Mouse (Mus musculus): ENCODE data around the gene Dhx16.
"Not testable (repeated sequence)": the region's sequence is repeated elsewhere in the genome, so short reads cannot be mapped to it uniquely, and the experiment has no call there.

Dhx16 gene

DNA sequence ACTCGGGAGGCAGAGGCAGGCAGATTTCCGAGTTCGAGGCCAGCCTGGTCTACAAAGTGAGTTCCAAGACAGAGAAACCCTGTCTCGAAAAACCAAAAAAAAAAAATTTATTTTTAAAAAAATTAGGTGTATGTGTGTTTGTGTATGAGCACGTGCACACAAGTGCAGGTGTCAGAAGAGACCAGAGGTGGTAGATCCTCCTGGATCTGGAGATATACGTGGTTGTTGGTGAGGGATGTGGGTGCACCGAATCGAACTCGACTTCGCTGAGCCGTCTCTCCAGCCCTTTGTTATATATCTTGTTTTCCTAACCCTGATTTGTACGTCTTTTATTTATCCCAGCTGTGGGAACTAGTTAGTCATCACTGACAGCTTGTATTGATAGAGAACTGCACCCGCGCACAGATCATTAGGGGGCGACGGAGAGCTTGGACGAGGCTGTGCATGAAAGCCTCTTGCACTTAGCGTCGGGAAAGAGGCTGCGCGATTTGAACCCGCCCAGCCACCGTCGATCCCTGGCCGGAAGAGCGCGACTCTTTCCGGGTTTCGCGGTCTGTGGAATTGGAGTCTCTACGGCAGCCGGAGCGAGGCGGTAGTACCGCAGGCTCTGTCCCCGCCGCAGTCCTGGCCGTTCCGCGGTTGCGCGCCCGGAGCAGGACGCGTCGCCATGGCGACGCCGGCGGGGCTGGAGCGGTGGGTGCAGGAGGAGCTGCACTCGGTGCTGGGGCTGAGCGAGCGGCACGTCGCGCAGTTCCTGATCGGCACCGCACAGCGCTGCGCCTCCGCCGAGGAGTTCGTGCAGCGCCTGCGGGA lies at the start of gene Dhx16:
Dhx16 (plus strand) TSS at position 575 of the 813 bp plus-strand sequence.
- peak; percentile 87 to 91 for DNase-seq (ENCODE audit: low spot score in 2 of 2)

DNA sequence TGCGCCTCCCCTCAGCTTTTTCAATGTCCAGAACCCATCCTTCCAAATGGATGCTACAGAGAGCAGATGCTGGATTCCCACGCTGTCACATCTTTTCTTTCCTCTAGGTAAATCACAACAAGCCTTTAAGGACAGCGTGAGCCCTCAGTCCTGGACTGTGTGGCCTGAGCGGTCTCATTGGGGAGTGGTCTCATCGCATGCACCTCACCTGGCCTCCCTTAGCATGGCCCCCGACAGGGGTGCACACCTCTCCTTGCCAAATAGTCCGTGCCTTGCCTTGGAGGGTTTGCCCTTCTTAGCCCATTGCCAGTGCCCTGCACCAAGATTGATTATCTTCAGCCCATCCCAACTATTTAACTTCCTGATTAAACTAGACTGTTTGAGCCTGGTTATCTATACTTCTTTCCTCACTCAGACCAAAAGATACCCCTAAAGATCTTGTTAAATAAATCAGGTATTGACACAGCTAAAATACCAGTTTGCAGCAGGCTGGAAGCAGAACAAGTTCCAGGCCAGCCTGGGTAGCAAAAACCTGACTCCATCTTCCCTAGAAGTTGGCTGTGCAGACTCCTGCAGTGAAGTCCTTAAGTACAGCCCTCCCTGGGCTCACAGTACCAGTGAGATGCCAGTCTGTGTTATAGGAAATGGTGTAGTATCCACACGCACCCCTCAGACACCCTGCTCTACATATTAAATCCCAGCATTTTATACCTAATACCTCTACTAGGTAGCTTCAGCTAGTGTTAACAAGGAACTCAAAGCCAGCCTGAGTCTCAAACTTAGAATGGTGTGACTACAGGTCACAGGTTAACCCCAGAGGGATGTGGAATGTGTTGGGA lies 47.0 kb upstream of the Dhx16 start:
- DNase-seq (ENCODE audit: low spot score in 2 of 2): no peak

DNA sequence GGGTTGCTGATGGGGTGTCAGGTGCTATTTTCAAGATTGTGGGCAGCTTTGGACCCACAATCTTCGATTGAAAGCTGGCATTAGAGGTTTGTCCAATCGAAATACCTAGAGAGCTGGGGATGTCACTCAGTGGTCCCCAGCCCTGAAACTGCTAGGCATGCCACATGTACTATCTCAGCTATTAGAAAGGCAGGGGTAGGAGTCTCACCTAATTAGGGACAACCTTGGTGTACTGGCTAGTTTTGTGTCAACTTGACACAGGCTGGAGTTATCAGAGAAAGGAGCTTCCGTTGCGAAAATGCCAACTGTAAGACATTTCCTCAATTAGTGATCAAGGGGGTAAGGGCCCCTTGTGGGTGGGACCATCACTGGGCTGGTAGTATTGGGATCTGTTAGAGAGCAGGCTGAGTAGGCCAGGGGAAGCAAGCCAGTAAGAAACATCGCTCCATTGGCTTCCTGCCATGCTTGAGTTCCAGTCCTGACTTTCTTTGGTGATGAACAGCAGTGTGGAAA lies 46.3 kb upstream of the Dhx16 start:
- DNase-seq (ENCODE audit: low spot score in 2 of 2): no peak

DNA sequence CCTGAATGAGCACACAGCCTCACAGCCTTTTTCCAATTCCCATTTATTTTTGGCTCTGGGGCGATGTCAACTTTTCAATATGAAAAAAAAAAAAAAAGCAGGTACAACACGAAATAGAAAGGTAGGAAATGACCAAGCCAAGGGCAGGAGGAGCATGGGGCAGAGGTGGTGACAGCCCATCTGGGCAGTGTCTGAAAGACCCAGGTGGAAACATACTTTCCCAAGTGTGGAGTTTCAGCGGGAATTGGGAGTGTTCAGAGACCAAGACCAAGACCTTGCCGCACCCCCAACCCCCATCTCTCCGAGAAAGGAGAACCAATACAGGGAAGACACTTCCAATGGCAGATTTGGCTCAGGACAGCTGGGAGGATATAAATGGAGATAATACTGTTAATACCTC lies 45.7 kb upstream of the Dhx16 start:
- DNase-seq (ENCODE audit: low spot score in 2 of 2): no peak

DNA sequence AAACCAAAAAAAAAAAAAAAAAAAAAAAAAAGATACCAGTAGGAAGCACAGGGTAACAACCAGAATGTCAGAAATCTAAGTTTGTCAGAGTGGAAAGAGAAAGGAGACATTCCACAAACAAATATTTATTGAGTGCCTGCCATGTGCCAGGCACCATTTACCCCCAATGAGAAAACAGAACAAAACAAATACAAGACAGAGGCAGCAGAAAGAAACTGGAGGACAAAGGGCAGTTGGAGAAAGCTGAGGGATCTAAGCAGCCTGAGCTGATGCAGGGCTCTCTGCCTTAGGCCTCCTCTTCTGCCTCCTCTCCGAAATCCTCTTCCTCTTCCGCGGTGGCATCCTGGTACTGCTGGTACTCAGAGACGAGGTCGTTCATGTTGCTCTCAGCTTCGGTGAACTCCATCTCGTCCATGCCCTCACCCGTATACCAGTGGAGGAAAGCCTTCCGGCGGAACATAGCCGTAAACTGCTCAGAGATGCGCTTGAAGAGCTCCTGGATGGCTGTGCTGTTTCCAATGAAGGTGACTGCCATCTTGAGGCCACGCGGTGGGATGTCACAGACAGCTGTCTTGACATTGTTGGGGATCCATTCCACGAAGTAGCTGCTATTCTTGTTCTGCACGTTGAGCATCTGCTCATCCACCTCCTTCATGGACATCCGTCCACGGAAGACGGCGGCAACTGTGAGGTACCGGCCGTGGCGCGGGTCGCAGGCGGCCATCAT lies 44.8 kb upstream of the Dhx16 start:
- DNase-seq (ENCODE audit: low spot score in 2 of 2): no peak

DNA sequence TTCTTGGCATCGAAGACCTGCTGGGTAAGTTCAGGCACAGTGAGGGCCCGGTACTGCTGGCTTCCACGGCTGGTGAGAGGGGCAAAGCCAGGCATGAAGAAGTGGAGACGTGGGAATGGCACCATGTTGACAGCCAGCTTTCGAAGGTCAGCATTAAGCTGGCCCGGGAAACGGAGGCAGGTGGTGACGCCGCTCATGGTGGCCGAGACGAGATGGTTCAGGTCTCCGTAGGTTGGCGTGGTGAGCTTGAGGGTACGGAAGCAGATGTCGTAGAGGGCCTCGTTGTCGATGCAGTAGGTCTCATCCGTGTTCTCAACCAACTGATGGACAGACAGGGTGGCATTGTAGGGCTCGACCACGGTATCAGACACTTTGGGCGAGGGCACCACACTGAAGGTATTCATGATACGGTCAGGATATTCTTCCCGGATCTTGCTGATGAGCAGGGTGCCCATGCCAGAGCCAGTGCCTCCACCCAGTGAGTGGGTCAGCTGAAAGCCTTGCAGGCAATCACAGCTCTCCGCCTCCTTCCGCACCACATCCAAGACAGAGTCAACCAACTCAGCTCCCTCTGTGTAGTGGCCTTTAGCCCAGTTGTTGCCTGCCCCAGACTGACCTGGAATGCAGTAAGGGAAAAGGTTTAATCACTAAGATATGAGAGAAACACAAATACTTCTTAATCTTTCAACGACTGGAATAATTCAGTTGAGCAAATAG lies 44.0 kb upstream of the Dhx16 start:
- DNase-seq (ENCODE audit: low spot score in 2 of 2): no peak

DNA sequence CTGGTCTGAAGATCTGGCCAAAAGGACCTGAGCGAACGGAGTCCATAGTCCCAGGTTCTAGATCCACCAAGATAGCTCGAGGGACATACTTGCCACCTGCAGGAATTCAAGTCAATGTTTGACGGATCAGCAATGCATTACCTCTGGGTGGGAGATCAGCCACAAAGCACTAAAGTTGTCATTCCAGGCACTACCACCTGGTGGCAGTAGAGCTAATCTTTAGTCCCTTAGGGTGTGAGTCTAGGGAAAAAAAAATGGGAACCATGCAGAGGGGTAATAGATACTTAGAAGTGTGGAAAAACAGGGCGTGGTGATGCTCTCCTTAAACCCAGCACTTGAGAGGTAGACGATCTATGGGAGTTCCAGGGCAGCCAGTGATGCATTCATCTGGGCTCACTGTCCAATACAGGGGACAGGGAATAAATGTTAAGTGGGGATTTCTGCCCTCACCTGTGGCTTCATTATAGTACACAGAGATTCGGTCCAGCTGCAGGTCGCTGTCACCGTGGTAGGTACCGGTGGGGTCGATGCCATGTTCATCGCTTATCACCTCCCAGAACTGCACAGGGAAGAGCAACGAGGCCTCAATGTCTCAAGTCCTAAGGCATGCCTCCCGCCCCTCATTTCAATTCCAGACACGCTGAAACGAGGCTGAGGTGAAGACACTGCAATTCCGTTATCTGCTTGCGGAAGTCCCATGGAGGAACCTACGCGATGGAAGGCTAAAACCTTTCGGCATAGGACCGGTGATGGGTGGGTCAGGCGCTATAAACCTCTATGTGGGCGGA lies 43.2 kb upstream of the Dhx16 start:
- DNase-seq (ENCODE audit: low spot score in 2 of 2): peak; percentile 71 to 79

DNA sequence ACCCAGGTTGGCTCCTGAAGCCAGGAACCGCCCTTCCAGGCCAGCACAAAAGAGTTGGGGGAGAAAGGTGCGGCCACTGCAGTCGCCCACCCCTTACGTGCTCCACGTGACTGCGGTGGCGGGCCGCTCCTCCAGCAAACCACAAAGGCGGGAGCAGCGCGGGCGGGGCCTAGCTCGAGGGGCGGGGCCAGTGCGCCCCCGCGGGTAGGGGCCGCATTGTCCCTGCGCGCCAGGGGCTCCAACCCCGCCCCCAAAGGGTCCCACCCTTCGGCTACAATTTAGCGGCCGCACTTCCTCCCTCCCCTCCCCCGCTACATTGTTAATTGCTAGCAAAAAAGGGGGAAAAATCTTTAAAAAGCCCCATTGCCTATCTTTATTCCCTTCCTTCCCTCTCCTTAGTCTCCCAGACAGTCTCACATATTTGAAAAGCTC lies 42.6 kb upstream of the Dhx16 start:
- peak; percentile 56 to 66 for DNase-seq (ENCODE audit: low spot score in 2 of 2)

DNA sequence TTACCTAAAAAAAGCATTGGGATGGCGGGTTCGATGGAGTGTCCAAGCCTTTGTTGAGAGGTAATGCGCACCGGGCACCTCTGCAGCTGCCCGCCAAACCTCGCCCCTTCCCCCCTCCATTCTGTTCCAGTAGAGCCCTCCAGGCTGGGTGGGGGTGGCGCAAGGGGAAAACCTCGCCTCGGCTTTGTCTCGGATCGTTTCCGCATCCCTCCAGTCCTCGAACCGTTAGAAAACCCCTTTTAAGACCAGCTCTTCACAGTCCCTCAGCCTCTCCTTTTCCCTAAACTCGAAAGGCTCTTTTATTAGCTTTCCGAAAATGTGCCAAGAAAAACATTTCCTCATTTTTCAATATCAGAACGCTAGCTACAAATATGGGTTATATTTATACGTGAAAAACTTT lies 42.1 kb upstream of the Dhx16 start:
- peak; percentile 33 to 41 for DNase-seq (ENCODE audit: low spot score in 2 of 2)

DNA sequence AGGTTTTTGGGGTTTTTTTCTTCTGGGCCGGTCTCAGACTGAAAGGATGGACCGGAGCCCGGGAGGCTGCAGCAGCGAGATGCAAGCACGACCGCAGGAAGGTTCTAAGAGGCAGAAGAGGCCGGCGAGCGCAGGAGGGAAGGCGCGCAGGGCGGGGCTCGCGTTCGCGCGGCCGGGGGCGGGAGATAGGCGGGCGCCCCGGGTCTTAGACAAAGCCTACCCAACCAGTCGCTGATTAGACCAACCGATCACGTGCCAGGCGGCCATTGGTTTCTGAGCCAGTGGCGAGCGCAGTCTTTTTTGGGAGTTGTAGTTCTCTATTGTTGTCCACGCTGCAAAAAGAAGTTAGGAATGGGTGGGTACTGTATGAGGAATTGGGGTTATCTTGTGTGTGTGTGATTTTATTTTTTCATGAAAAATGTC lies 41.5 kb upstream of the Dhx16 start, which contains the start of gene Tubb5:
Tubb5 (minus strand) TSS at position 185 of the 423 bp plus-strand sequence.
- peak; percentile 88 to 90 for DNase-seq (ENCODE audit: low spot score in 2 of 2)

DNA sequence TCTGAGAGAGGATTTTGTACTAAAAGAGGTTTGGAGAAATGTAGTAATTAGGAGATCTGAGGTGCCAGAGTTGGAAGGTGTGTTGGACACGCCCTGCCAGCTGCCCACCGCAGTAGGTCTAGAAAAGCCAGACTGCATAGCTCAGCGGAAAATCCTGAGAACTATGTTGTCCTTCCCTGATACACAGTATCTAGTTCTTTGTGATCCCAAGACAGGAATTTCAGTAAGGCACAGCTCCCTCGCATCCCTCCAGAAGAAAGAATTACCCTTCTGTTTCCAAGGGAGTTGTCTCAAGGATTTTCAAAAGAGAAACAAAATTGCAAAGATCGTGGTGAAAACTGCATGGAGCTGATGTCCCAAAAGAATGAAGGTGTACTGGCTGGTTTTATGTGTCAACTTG lies 41.0 kb upstream of the Dhx16 start:
- no peak for DNase-seq (ENCODE audit: low spot score in 2 of 2)

DNA sequence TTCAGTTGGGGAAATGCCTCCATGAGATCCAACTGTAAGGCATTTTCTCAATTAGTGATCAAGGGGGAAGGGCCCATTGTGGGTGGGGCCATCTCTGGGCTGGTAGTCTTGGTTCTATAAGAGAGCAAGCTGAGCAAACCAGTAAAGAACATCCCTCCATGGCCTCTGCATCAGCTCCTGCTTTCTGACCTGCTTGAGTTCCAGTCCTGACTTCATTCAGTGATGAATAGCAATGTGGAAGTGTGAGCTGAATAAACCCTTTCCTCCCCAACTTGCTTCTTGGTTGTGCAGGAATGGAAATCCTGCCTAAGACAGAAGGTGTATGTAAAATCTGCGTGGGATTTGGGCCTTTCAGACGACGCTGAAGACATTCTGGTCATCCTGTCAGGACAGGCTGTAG lies 40.6 kb upstream of the Dhx16 start:
- not testable (repeated sequence) for DNase-seq (ENCODE audit: low spot score in 2 of 2)

DNA sequence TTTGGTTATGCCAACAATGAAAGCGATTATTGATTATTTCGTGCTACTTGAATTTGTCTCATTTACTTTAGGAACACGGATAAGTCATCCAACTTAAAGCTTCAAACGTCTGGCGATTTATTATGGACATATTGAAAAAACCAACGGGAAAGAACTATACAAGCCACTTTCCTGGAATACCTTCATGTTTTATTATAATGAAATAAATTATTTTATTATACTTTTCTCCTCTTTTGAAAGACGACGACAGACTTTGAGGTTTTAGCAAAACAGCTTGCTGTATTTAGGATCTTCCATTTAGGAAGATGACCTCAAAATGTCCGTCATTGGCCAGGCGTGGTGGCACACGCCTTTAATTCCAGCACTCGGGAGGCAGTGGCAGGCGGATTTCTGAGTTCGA lies 39.1 kb upstream of the Dhx16 start:
- DNase-seq (ENCODE audit: low spot score in 2 of 2): no peak

DNA sequence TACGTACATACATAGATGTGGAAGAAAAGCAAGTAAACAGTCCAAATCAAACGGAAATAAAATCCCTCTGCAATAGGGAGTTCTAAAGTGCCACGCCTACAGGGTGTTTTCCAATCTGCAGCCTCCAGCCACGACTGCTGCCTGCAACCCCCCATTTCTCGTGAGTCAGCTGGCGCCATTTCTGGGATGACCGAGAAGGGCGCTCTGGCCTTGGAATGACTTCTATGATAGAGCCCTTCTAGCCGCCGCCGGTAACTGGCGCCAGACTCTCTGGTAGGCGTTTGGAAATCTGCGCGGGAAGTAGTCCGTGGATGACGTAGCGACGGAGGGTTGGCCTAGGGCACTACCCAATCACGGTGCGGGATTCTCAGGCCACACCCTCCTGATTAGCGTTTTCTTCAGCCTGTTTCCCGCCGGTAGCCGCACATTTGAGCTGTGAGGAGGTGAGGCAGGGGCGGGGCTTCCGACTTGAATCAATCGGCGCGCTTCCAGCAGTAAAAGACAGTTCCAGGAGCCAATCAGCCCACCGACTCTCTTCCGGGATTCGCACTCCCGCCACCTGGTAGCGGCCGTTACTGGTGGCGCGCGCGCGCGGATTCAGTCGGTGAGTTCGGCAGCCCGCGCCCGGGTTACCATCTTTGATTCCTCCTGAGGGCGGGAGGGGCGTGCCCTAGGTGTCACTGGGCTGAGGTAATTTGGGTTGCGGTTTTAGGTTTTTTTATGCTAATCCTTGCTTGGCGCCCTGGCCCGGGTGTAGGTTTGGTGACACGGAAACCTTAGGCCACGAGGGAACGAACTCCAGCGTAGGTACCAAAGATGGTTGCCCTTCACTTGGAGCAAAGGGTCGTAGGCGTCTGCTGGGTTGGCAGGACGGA lies 38.3 kb upstream of the Dhx16 start, which contains the start of gene Mdc1:
Mdc1 (plus strand) TSS at position 440 of the 875 bp plus-strand sequence.
- peak; percentile 99 for DNase-seq (ENCODE audit: low spot score in 2 of 2)

DNA sequence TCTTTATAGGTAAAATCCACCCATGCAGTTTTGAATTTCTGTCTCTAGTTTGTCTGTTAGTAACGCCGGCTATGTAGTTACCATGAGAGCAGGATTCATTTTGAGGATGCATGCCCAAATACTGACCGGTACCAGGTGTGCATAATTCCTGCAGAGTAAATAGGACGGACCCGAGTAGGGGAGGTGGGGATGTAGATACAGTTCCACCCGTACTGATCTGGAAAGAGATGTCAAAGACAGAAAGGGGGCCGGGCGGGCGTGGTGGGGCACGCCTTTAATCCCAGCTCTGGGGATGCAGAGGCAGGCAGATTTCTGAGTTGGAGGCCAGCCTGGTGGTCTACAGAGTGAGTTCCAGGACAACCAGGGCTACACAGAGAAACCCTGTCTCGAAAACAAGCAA lies 37.6 kb upstream of the Dhx16 start:
- DNase-seq (ENCODE audit: low spot score in 2 of 2): no peak

DNA sequence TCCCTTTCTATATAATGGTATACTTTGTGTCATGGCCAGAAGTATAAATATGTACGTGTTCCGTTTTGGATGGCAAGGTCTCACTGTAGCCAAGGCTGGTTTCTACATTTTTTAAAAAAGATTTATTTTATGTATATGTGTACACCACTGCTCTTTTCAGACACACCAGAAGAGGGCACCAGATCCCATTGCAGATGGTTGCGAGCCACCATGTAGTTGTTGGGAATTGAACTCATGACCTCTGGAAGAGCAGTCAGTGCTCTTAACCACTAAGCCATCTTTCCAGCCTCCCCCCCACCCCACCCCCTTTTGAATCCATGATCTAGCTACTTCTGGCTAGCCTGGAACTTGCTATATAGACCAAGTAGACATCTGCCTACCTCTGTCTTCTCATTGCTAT lies 36.1 kb upstream of the Dhx16 start:
- DNase-seq (ENCODE audit: low spot score in 2 of 2): no peak

DNA sequence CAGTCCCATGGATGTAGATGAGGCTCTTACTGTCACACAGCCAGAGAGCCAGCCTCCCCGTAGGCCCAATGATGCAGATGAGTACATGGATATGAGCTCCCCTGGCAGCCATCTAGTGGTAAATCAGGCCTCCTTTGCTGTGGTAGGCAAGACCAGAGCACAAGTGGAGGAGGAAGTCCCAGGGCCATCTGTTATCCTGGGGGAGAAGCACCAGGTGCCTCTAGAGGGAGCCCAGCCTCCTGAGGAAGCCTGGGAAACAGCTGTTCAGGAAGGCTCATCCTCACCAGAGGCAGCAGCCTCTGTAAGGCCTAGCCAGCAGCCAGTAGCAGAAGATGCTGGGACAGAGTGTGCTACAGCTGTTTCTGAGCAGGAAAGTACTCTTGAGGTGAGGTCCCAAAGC lies 31.5 kb upstream of the Dhx16 start:
- DNase-seq (ENCODE audit: low spot score in 2 of 2): no peak

DNA sequence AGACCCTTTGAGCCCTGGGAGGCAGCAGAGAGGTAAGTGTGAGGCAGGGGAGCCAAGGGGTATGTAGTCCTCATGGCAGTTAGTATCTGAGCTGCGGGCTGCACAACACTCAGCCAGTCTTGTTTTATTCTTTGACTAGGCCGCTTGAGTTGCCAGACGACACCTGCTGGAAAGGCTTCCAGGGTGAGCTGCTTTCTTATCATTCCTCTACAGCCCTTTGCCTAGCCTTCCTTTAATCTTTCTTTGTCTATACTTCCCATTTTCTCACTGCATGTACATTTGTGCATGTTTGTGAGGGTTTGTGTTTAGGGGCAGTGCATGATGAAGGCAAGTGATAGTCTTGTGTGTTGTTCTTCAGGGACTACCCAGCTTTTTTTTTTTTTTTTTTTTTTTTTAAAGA lies 28.6 kb upstream of the Dhx16 start:
- DNase-seq (ENCODE audit: low spot score in 2 of 2): no peak

DNA sequence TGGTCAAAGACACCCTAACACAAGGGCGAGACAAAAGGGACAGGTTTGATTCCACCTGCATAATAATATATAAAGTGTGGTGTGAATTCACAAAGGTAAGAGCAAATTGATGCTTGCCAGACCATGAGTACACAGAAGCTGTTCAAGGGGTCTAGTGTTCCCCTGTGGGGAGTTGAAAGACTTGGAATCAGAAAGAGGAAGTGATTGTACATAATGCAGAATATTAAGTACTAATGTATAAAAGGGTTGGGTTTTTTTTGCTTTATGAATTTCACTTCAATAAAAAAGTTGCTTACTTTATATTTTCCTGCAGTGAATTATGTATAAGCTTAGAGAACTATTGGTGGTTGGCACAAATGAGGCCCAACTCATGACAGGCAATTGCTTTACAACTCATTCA lies 20.2 kb upstream of the Dhx16 start:
- no peak for DNase-seq (ENCODE audit: low spot score in 2 of 2)
